Mouse (Mus musculus): ENCODE data around the gene Zc3h13.

GRCm38 (mm10) chr14:75242087-75242486 lies 42.1 kb upstream of the Zc3h13 start, which contains the start of gene Cpb2:
- TF ChIP-seq CTCF (IDR thresholded peaks at IDR 0.05; ENCODE audit: borderline replicate concordance, insufficient read depth, low read depth, low read length) (no peak), POLR2A (IDR thresholded peaks at IDR 0.05; ENCODE audit: borderline replicate concordance, insufficient read depth, low read length) (no peak)

Measured in cerebellum, adult 2 months (tissue).